Mouse (Mus musculus) adrenal gland, adult 18-20 months (tissue): ENCODE data around the gene Myb. TPM values are rescaled to one million over a fixed set of nuclear protein-coding genes. Genes with fewer than 3 reads are reported as not detected.

Experiments used
- DNase-seq, 2 experiments: peaks; one replicate each; pipeline ENCODE4 v3.0.0; 2021 to 2022; ENCODE audit warnings: low spot score in 2 of 2
- total RNA-seq, 2 experiments: library from RNA; stranded (reverse); gene quantifications; 1 replicate in 1 of 2; 2 replicates in 1 of 2; pipeline ENCODE4 v1.2.3; 2021

The Myb gene
- total RNA-seq, 2 experiments from 2014 or later = not detected

GRCm38 (mm10) chr10:21135297-21135696 is 25.5 kb downstream of the Myb start:
- DNase-seq = no peak

- DNase-seq = no peak
Observed at GRCm38 (mm10) chr10:21130901-21131493, 29.8 kb downstream of the Myb start.

GRCm38 (mm10) chr10:21128086-21128611 is 32.6 kb downstream of the Myb start:
- DNase-seq = no peak

- no peak for DNase-seq
Observed at GRCm38 (mm10) chr10:21118341-21118740, 42.4 kb downstream of the Myb start.

- DNase-seq = no peak
Observed at GRCm38 (mm10) chr10:21114459-21114858, 46.3 kb downstream of the Myb start.

GRCm38 (mm10) chr10:21112689-21113088 is 48.1 kb downstream of the Myb start:
- no peak for DNase-seq

GRCm38 (mm10) chr10:21109337-21110056 is 51.3 kb downstream of the Myb start:
- no peak for DNase-seq

- no peak for DNase-seq
Observed at GRCm38 (mm10) chr10:21108796-21109195, 52.0 kb downstream of the Myb start.

GRCm38 (mm10) chr10:21108182-21108581 is 52.6 kb downstream of the Myb start:
- no peak for DNase-seq

GRCm38 (mm10) chr10:21105206-21105605 is 55.6 kb downstream of the Myb start:
- no peak for DNase-seq

- DNase-seq = no peak
Observed at GRCm38 (mm10) chr10:21102689-21103088, 58.1 kb downstream of the Myb start.

GRCm38 (mm10) chr10:21101948-21102347 is 58.8 kb downstream of the Myb start:
- DNase-seq = no peak

- no peak for DNase-seq
Observed at GRCm38 (mm10) chr10:21100646-21101249, 60.0 kb downstream of the Myb start.

- DNase-seq = no peak
Observed at GRCm38 (mm10) chr10:21099515-21099914, 61.3 kb downstream of the Myb start.

- no peak for DNase-seq
Observed at GRCm38 (mm10) chr10:21095541-21095940, 65.2 kb downstream of the Myb start.

- DNase-seq = no peak
Observed at GRCm38 (mm10) chr10:21094896-21095295, 65.9 kb downstream of the Myb start.

- no peak for DNase-seq
Observed at GRCm38 (mm10) chr10:21093301-21093700, 67.5 kb downstream of the Myb start.

- no peak for DNase-seq
Observed at GRCm38 (mm10) chr10:21092501-21093270, 68.1 kb downstream of the Myb start.

GRCm38 (mm10) chr10:21090922-21091700 is 69.7 kb downstream of the Myb start:
- no peak for DNase-seq

- no peak for DNase-seq
Observed at GRCm38 (mm10) chr10:21089541-21089940, 71.2 kb downstream of the Myb start.
